Mouse (Mus musculus) lung, postnatal 4 days (tissue): ENCODE results near the gene Pid1.
A peak's percentile ranks its signal among the peaks of the same experiment; 100 is the strongest.

ENCODE experiments used
- DNase-seq, 2 experiments: peaks; one replicate each; pipeline ENCODE4 v3.0.0; 2021

The Pid1 gene

DNA sequence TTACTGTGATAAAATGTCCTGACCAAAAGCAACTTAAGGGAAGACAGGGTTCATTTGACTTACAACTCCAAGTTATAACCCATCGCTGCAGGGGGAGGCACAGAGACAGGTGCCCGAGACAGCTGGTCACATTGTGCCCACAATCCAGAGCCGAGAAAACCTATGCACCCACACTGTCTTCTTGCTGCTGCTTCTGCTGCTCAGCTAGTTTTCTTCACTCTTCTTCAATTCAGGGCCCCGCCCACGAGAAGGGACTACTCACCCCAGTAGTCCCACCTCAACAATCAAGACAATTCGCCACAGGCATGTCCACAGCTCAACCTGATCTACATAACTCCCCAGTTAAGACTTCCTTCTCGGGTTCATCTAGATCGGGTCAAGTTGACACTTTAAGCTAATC, at the start of gene Pid1:
TSS of gene Pid1 (minus strand) at position 214 of the 400 bp plus-strand sequence.
- DNase-seq: no peak

DNA sequence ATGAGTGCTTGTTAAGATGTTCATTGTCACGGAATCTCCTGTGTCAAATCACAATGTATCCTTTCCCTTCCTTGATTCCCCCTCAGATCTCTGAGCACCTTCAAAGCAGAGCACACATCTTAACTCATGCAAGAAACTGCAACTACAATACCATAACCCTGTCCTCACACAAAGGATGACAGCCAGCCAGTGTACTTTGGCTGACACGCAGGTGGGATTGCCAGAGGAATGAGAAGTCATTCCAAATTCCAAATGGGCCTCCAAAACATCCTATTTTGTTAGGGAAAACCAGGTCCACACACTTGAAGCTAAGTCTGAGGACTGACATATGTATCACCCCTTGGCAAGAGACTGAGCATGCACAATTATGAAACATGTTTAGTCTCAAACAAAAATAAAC, 45.5 kb upstream of the Pid1 start:
- no peak for DNase-seq

DNA sequence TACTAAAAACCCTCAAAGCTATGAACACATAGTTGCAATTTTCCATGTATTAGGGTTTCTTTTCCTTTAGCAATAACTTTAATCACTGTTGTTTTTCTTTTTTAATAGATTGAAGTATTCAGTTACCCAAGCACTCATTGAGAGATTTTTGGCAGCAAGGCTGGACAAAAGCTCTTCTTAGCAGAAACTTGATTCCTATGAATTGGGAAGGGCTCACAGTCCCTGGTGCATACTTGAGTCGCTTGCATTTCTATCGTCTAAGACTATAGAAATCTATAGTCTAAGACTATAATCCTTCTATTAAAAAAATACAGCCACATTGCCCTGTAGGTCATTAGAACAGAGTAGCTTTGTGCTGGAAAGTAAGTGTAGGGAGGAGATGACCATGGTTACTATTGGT, 44.9 kb upstream of the Pid1 start:
- DNase-seq: no peak

DNA sequence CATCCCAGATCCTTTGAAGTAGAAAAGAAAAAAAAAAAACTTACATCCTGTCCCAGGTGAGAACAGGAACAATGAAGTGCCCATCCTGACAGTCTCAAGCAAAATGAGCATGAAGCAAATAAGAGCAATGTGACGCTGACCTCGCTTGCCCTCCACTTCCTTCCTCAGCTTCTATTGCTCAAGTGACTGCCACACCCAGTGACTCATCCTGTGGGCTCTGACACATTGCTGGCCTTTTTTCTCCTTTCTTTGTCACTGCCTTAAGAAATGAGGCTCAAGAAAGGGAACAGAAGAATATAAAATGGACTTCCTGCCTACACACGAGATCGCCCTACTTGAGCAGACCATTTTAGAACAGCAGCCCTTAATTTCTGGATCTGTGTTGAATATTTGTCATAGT, 42.9 kb upstream of the Pid1 start:
- peak; percentile 49 to 67 for DNase-seq

GRCm38 (mm10) chr1:84405551-84406290, 41.7 kb upstream of the Pid1 start:
- no peak for DNase-seq

DNA sequence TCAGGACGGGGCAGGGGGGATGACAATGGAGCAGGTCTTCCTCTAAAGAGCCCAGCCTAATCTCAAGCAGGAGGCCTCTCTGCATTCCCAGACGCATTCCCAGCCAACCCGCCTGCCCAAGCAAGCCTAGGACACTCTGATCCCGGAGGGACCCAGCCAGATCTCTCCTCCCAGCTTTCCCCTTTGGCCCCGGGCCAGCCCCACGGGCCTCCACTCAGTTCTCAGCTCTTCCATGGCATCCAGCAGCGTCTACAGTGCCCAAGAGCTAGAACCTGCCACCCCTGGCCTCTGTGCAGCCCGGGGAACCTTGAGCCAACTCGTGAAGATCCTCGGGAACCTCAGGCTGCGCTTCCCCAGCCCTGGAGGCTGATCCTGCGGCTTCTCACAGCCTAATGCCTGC, 40.9 kb upstream of the Pid1 start:
- DNase-seq: peak in 1 of 2 experiments; percentile 50

DNA sequence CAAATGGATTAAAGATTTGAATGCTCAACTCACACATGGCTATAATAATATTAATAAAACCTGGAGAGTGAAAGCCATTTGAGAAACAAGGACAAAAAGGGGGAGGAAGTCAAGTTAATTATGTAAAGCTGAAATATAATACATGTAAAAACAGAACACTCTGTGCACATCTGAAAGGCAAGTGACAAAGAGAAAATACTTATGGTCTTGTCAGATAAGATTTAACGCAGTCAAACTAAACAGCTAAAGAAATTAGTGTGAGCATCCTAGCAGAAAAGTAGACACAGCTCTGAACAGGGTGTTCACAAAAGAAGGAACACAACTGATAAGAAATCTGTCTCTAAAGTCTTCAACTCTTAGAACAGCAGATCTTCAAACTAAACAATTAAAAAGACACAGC, 38.2 kb upstream of the Pid1 start:
- DNase-seq: no peak

DNA sequence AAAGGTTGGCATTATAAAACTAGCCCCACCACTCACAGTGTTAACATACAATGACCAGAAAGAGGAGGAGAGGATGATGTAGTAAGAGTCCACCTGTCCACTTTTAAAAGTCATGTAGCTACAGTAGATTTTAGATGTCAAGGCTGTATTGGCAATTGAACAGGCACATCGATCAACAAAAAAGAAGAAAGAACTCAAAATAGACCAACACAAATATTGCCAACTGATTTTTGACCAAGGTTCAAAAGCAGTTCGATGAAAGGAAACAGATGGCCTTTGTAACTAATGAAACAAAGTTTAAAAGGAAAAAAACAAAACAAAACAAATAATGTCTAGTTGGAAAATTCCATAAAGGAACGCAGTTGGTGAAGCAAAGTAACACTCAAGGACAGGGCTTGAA, 35.7 kb upstream of the Pid1 start:
- DNase-seq: no peak

DNA sequence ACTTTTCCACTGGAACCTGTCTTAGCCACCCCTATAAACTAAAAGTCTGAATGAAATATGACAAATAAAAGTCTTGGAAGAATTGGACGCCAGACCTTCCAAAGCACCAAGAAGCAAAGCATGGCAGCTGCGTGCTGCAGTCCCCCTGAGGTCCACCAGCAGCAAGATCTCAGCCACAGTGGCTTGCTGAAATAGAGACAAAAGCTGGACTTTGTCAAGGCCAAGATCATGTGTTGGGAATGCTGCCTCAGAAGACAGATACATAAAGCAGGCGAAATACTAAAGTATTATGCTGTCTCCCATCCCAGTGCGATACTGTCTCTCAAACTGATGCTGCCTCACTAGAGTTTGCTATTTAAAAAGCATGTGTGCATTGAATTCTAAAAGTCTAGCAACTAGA, 35.1 kb upstream of the Pid1 start:
- no peak for DNase-seq

DNA sequence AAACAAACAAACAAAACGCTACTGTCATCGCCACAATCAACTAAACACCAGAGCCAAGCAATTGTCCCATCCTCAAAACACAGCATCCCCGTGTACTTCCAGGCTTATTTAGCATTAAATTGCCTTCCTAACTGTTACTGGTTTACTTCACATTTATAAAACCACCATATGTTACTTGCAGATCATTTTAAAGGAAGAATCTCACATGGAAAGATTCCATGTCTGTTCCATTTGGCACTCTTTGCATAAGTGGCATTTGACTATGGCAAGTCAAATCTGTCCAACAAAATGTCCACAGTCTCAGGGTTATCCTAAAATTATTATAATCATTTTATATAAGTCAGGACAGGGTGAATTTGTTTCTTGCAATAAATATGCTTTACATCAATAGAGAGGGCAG, 32.8 kb upstream of the Pid1 start:
- DNase-seq: no peak

GRCm38 (mm10) chr1:84395928-84396327, 31.9 kb upstream of the Pid1 start:
- no peak for DNase-seq

GRCm38 (mm10) chr1:84390961-84391360, 27.0 kb upstream of the Pid1 start:
- DNase-seq: no peak

DNA sequence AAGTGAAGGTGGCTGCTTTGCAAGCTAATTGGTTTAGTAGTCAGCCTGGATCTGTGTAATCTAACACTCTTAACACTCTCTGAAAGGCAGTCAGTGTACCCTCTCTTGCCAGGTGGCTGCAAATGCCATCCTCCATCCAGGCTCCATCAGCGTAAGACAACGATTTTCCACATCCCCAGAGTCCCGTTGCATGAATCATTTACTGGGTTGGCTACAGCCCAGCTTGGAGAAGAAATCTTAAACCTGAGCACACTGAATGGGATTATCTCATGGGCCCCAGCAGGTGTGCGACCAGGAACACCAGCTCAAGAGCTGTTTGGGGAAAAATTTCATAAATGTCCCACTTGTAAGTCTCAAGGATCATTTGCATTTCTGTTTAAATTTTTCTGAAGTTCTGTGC, 23.6 kb upstream of the Pid1 start:
- DNase-seq: no peak

DNA sequence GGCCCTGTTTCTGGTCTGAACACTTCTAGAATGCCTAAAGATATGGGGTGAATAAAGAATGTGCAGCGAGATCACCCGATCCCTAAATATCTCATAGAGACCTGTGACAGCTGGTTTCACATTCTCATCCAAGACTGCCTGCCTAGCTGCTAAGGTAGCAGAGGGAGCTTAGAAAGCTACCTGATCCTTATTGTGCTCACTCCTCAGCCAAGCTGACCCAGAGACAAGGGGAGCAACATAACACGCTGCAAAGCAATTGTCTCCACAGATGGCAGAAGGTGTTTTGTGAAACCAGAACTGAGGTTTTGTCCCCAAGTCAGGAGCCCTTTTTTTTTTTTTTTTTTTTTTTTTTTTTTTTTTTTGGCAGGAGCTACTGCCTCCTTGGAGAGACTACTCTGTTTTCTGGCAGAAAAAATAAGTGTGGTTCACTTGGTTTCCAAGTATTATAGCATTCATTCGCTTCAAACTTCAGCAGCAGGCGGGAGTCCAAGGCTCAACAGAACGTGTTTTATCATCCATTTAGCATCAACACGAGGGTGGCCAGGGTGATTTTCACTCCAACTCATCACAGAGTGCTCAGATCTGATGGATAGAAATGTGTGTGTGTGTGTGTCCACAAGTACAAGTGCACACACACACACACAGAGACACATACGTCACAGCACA, 22.6 kb upstream of the Pid1 start:
- no peak for DNase-seq

DNA sequence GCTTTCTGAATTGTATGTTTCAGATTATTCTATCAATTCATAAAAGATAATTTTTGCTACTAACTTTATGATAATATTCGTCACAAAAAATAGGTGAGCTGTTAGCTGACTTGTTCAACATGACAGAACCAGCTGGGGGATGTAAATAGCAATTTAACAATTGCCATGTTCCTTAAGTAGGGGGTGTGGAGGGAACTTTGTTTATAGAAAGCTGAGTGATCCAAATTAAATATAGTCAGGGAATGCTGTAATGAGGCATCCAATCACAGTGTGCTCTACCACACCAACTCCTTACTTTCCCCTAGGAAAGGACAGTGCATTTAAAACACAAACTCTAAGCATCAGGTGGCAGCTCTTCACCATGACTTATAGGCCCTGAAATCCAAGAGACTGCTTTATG, 18.7 kb upstream of the Pid1 start:
- no peak for DNase-seq

GRCm38 (mm10) chr1:84382064-84382463, 18.1 kb upstream of the Pid1 start:
- DNase-seq: no peak

DNA sequence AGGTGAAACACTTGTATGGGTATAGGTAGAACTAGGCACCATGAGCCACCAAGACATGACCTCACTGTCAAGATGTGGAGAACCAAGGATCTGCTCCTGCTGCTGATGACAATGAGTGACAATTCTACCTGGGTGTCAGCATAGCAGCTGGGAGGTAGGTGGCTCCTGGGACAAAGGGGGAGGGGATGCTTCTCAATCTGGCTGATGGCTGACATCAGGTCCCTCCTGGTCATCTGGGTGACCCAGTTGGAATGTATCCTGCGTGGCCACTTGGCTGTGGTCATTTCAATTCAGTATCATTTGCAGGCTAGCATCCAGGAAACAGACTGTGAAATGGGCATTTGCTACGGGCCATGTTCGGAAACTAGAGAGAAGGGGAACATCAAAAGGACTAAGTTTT, 16.9 kb upstream of the Pid1 start:
- no peak for DNase-seq

- DNase-seq: no peak
These were observed 3.8 kb upstream of the Pid1 start for GRCm38 (mm10) chr1:84367733-84368132.

DNA sequence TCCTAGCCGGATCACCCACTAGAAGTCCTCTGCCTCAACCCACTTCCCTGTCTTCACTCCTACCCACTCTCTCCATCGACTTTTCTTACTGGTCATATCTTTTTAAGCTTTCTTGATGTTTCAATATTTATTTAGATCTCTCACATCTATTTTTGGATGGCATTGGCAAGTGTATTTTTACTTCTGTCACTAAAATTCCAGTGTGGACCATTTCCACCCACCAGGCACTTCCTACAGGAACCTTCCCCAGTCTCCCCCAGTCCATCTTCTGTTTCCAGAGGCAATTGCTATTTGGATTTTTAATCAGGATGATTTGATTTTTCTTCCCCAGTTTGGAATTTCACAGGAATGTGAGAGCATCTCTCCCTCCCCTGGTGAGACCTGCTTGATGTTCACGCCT, 2.6 kb upstream of the Pid1 start:
- no peak for DNase-seq

- DNase-seq: no peak
These were observed 1.0 kb downstream of the Pid1 start for GRCm38 (mm10) chr1:84362709-84363617.

- no peak for DNase-seq
These were observed 1.8 kb downstream of the Pid1 start for GRCm38 (mm10) chr1:84362209-84362608.

GRCm38 (mm10) chr1:84361389-84361788, 2.6 kb downstream of the Pid1 start:
- DNase-seq: no peak

DNA sequence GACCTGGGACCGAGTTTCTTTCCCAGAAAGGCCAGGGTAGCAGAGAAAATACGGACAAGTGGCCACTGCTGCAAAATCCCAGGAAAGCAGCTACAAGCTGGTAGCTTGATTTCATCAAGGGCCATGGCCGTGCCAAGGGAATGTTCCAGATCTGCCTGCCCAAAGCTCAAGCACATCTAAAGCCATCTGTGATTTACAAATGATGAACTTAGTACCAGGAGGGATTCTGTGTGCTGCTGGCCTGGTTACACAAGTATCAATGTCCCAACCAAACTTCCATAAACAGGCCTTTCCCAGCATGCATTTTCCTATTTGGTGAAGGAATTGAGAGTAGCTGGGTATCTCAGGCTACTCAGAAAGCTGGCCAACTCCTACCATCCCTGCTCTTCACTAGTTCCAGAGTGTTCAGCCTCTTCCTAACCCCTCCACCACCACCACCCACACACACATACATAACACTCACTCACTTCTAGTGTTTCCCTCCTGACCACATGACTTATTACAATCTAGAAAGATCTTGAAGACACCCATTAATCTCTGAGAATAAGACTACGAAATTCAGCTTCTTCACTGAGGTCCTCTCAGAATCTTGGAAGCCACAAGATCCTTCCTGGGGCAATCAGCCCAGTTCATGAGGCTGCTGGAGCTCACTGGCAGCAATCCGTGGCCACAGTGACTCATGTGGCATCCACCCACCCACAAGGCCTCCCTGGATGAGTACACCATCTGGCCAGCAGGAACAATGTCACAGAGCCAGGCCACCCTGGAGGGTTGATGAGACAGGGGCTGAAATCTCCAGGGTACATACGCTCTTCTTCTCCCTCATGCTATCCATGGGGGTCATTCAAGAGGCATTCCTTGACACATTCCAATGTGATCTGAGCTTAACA, 4.1 kb downstream of the Pid1 start:
- peak; percentile 25 to 44 for DNase-seq
